Mouse (Mus musculus) myocyte (in vitro differentiated cells): Measurements from ENCODE around the gene Gm10181. TPM values are rescaled to one million over a fixed set of nuclear protein-coding genes. Genes with fewer than 3 reads are reported as not detected.

Experiments
- H3K27me3 ChIP-seq: one replicate; pipeline ENCODE4 v1.6.1; 2011; ENCODE audit not compliant: control insufficient read depth, insufficient read depth, insufficient read length
- H3K36me3 ChIP-seq: one replicate; pipeline ENCODE4 v1.6.1; 2011; ENCODE audit not compliant: control insufficient read depth, insufficient read depth
- H3K4me2 ChIP-seq: one replicate; pipeline ENCODE4 v1.6.1; 2011; ENCODE audit warnings: low read depth, control low read depth
- H3K4me3 ChIP-seq: one replicate; pipeline ENCODE4 v1.5.1; 2011; ENCODE audit warnings: mild to moderate bottlenecking, control low read depth, moderate library complexity
- H3K79me2 ChIP-seq: one replicate; pipeline ENCODE4 v1.6.1; 2011; ENCODE audit not compliant: control insufficient read depth, insufficient read depth
- H3ac ChIP-seq: one replicate; pipeline ENCODE4 v1.6.1; 2011; ENCODE audit not compliant: control insufficient read depth, insufficient read length
- CEBPB ChIP-seq: IDR thresholded peaks from 2 replicates; pipeline ENCODE4 v1.6.1; 2011; ENCODE audit warnings: mild to moderate bottlenecking, moderate library complexity; ENCODE audit not compliant: poor library complexity, insufficient read depth, severe bottlenecking
- E2F4 ChIP-seq: IDR thresholded peaks from one replicate; pipeline ENCODE4 v1.6.1; 2011; ENCODE audit warnings: mild to moderate bottlenecking, control low read depth, moderate library complexity; ENCODE audit not compliant: insufficient read depth
- MAX ChIP-seq: IDR thresholded peaks from one replicate; pipeline ENCODE4 v1.6.1; 2011; ENCODE audit warnings: low read depth, mild to moderate bottlenecking, control low read depth
- MYOD1 ChIP-seq, 3 experiments: IDR thresholded peaks; one replicate each; pipeline ENCODE4 v1.6.1; 2011; ENCODE audit warnings: control low read depth in 2 of 3, low read depth in 2 of 3, mild to moderate bottlenecking in 2 of 3, moderate library complexity in 1 of 3; ENCODE audit not compliant: insufficient read length in 2 of 3, control insufficient read depth in 1 of 3
- MYOG ChIP-seq, 3 experiments: IDR thresholded peaks; one replicate each; pipeline ENCODE4 v1.6.1; 2011; ENCODE audit warnings: control low read depth in 2 of 3, low read depth in 2 of 3, mild to moderate bottlenecking in 2 of 3; ENCODE audit not compliant: insufficient read length in 2 of 3, control insufficient read depth in 1 of 3, insufficient read depth in 1 of 3
- POLR2A ChIP-seq: IDR thresholded peaks from one replicate; pipeline ENCODE4 v1.6.1; 2011; ENCODE audit warnings: low read depth, mild to moderate bottlenecking, control low read depth, moderate library complexity; ENCODE audit not compliant: insufficient read length
- POLR2AphosphoS2 ChIP-seq: IDR thresholded peaks from one replicate; pipeline ENCODE4 v1.6.1; 2011; ENCODE audit warnings: low read depth, control low read depth; ENCODE audit not compliant: insufficient read length
- REST ChIP-seq: IDR thresholded peaks from one replicate; pipeline ENCODE4 v1.6.1; 2011; ENCODE audit warnings: mild to moderate bottlenecking, control low read depth, moderate library complexity; ENCODE audit not compliant: insufficient read depth, insufficient read length
- SRF ChIP-seq: IDR thresholded peaks from one replicate; pipeline ENCODE4 v1.6.1; 2011; ENCODE audit warnings: low read depth; ENCODE audit not compliant: control insufficient read depth, insufficient read length
- TCF12 ChIP-seq: IDR thresholded peaks from one replicate; pipeline ENCODE4 v1.6.1; 2011; ENCODE audit warnings: mild to moderate bottlenecking, control low read depth; ENCODE audit not compliant: poor library complexity, insufficient read depth, severe bottlenecking
- TCF3 ChIP-seq: IDR thresholded peaks from one replicate; pipeline ENCODE4 v1.6.1; 2011; ENCODE audit warnings: low read depth, control low read depth; ENCODE audit not compliant: insufficient read length
- USF1 ChIP-seq: IDR thresholded peaks from one replicate; pipeline ENCODE4 v1.6.1; 2011; ENCODE audit warnings: low read depth, mild to moderate bottlenecking, control low read depth, moderate library complexity
- polyA plus RNA-seq: library from polyadenylated mRNA; unstranded; fragments of >200 nt; fragmentation: generic; extraction: Trizol; gene quantifications from one replicate; pipeline ENCODE4 v1.2.1, GENCODE M21; 2012; ENCODE audit warnings: missing spikeins

Gm10181 gene
- not detected for polyA plus RNA-seq

- no peaks in the 10 kb centered on the region for H3K79me2 ChIP-seq
- no peaks in the 10 kb centered on the region for H3K27me3 ChIP-seq
- H3K36me3 ChIP-seq: no peaks in the 10 kb centered on the region
- no peak within 1 kb of the TSS for H3ac ChIP-seq
- no peak within 1 kb of the TSS for H3K4me3 ChIP-seq
- TF ChIP-seq TCF3 (no peak), E2F4 (no peak), POLR2A (no peak), REST (no peak), MYOG (IDR thresholded peaks at IDR 0.05; ENCODE audit: control insufficient read depth in 1 of 3, insufficient read depth in 1 of 3, insufficient read length in 2 of 3, low read depth in 2 of 3) (no peak), POLR2AphosphoS2 (no peak), TCF12 (no peak), CEBPB (no peak), MAX (no peak), SRF (no peak), USF1 (no peak), MYOD1 (IDR thresholded peaks at IDR 0.05; ENCODE audit: control insufficient read depth in 1 of 3, insufficient read length in 2 of 3, low read depth in 2 of 3) (no peak)
- H3K4me2 ChIP-seq: no peak within 1 kb of the TSS
Observed at GRCm38 (mm10) chr9:25089122-25089521, at the start of gene Gm10181. Gene Gm10181, plus strand, starts transcription at chr9:25089422.

GRCm38 (mm10) chr9:25041665-25042064, 47.6 kb upstream of the Gm10181 start:
- H3K27me3 ChIP-seq: no peaks in the 10 kb centered on the region
- H3ac ChIP-seq: no peak overlapping the region
- H3K4me2 ChIP-seq: peak overlapping the region; percentile 62
- H3K79me2 ChIP-seq: no peaks in the 10 kb centered on the region
- no peak overlapping the region for H3K4me3 ChIP-seq
- TF ChIP-seq E2F4 (no peak), POLR2AphosphoS2 (no peak), TCF12 (no peak), USF1 (no peak), MYOD1 (IDR thresholded peaks at IDR 0.05; ENCODE audit: control insufficient read depth in 1 of 3, insufficient read length in 2 of 3, low read depth in 2 of 3) (no peak), MYOG (IDR thresholded peaks at IDR 0.05; ENCODE audit: control insufficient read depth in 1 of 3, insufficient read depth in 1 of 3, insufficient read length in 2 of 3, low read depth in 2 of 3) (no peak), TCF3 (no peak), CEBPB (no peak), SRF (no peak), REST (no peak), POLR2A (no peak), MAX (no peak)
- no peaks in the 10 kb centered on the region for H3K36me3 ChIP-seq

GRCm38 (mm10) chr9:25042162-25043111, 46.8 kb upstream of the Gm10181 start:
- Histone ChIP-seq H3ac (no peak overlapping the region), H3K36me3 (no peaks in the 10 kb centered on the region), H3K4me3 (no peak overlapping the region), H3K4me2 (peak overlapping the region; percentile 62), H3K79me2 (no peaks in the 10 kb centered on the region), H3K27me3 (no peaks in the 10 kb centered on the region)
- TF ChIP-seq E2F4 (no peak), TCF3 (no peak), USF1 (no peak), MYOD1 (IDR thresholded peaks at IDR 0.05; ENCODE audit: control insufficient read depth in 1 of 3, insufficient read length in 2 of 3, low read depth in 2 of 3) (no peak), SRF (no peak), POLR2A (no peak), CEBPB (no peak)

GRCm38 (mm10) chr9:25044325-25044724, 44.9 kb upstream of the Gm10181 start:
- H3K4me2 ChIP-seq: no peak overlapping the region
- TF ChIP-seq REST (no peak), MYOG (IDR thresholded peaks at IDR 0.05; ENCODE audit: control insufficient read depth in 1 of 3, insufficient read depth in 1 of 3, insufficient read length in 2 of 3, low read depth in 2 of 3) (no peak), SRF (no peak), POLR2AphosphoS2 (no peak), CEBPB (peak; percentile 41; the same call in 1 of the 2 replicates), TCF3 (no peak)
- H3K36me3 ChIP-seq: no peaks in the 10 kb centered on the region
- no peaks in the 10 kb centered on the region for H3K27me3 ChIP-seq
- no peak overlapping the region for H3K4me3 ChIP-seq
- H3K79me2 ChIP-seq: no peaks in the 10 kb centered on the region
- H3ac ChIP-seq: no peak overlapping the region

- no peak overlapping the region for H3ac ChIP-seq
- peak overlapping the region; percentile 27 for H3K4me2 ChIP-seq
- TF ChIP-seq POLR2A (no peak), TCF12 (no peak), USF1 (no peak), TCF3 (no peak), MYOG (IDR thresholded peaks at IDR 0.05; ENCODE audit: control insufficient read depth in 1 of 3, insufficient read depth in 1 of 3, insufficient read length in 2 of 3, low read depth in 2 of 3) (no peak), CEBPB (no peak), MYOD1 (IDR thresholded peaks at IDR 0.05; ENCODE audit: control insufficient read depth in 1 of 3, insufficient read length in 2 of 3, low read depth in 2 of 3) (no peak), MAX (no peak), SRF (no peak), E2F4 (no peak), POLR2AphosphoS2 (no peak), REST (no peak)
- no peak overlapping the region for H3K4me3 ChIP-seq
- H3K36me3 ChIP-seq: no peaks in the 10 kb centered on the region
- no peaks in the 10 kb centered on the region for H3K79me2 ChIP-seq
- H3K27me3 ChIP-seq: peaks cover 6% of the 10 kb centered on the region
Observed at GRCm38 (mm10) chr9:25048289-25048688, 40.9 kb upstream of the Gm10181 start.
